Mouse (Mus musculus) embryonic facial prominence, embryonic 11.5 days (tissue): Measurements from ENCODE around the gene Zfpm1. TPM values are rescaled to one million over a fixed set of nuclear protein-coding genes. Genes with fewer than 3 reads are reported as not detected.
"Not testable (repeated sequence)": the region's sequence is repeated elsewhere in the genome, so short reads cannot be mapped to it uniquely, and the experiment has no call there.

ENCODE experiments used
- ATAC-seq: fragments of 200-750 bp; cut with Nextera tagmentation; replicated peaks from 2 replicates; pipeline ENCODE4 v1.8.0; 2017; ENCODE audit warnings: low read depth; ENCODE audit not compliant: insufficient number of reproducible peaks, low FRiP score, low TSS enrichment
- DNase-seq: peaks from one replicate; pipeline ENCODE4 v3.0.0-alpha.2; 2015; ENCODE audit warnings: low spot score
- H3K27ac ChIP-seq: fragments of 300-500 bp; sonication (generic); replicated peaks from 2 replicates; pipeline ENCODE4 v1.5.1; 2014; ENCODE audit warnings: mild to moderate bottlenecking, low read depth, low read length, control low read depth
- H3K27me3 ChIP-seq: fragments of 300-500 bp; sonication (generic); 2 replicates; pipeline ENCODE4 v1.6.1; 2014; ENCODE audit warnings: mild to moderate bottlenecking, low read length, moderate library complexity, mixed read lengths; ENCODE audit not compliant: control insufficient read depth, insufficient read depth
- H3K36me3 ChIP-seq: fragments of 300-500 bp; sonication (generic); replicated peaks from 2 replicates; pipeline ENCODE4 v1.6.1; 2014; ENCODE audit warnings: low read depth, mild to moderate bottlenecking, low read length, moderate library complexity, mixed read lengths; ENCODE audit not compliant: control insufficient read depth, insufficient read depth
- H3K4me1 ChIP-seq: fragments of 300-500 bp; sonication (generic); 2 replicates; pipeline ENCODE4 v1.6.1; 2014; ENCODE audit warnings: low read length, mixed read lengths; ENCODE audit not compliant: control insufficient read depth, insufficient read depth
- H3K4me2 ChIP-seq: fragments of 300-500 bp; sonication (generic); 2 replicates; pipeline ENCODE4 v1.6.1; 2014; ENCODE audit warnings: low read depth, mild to moderate bottlenecking, control low read depth, low read length, moderate library complexity
- H3K4me3 ChIP-seq: fragments of 300-500 bp; sonication (generic); 2 replicates; pipeline ENCODE4 v1.5.1; 2014; ENCODE audit warnings: low read depth, low read length, control low read depth
- H3K9ac ChIP-seq: fragments of 300-500 bp; sonication (generic); replicated peaks from 2 replicates; pipeline ENCODE4 v1.6.1; 2014; ENCODE audit warnings: mild to moderate bottlenecking, control low read depth, low read length
- H3K9me3 ChIP-seq: fragments of 300-500 bp; sonication (generic); replicated peaks from 2 replicates; pipeline ENCODE4 v1.6.1; 2016; ENCODE audit warnings: mild to moderate bottlenecking, low read length, inconsistent platforms, mixed read lengths; ENCODE audit not compliant: control insufficient read depth
- whole genome bisulfite sequencing: fragments of 180-500 bp; shearing (Covaris S2); extraction: QIAGEN DNeasy Blood & Tissue Kit; methylation state at CpG from one replicate; pipeline ENCODE4 v1.1.7; 2014; 5-methylcytosine and 5-hydroxymethylcytosine counted together
- polyA plus RNA-seq: library from polyadenylated mRNA; unstranded; fragments of >200 nt; fragmentation: Nextera tagmentation; extraction: Ambion mirVana; gene quantifications from 2 replicates; pipeline ENCODE4 v1.2.1, GENCODE M21; 2014

Zfpm1 gene
- polyA plus RNA-seq, 1 experiment from 2014 or later, result 1.5 TPM

- H3K9me3 ChIP-seq, H3K36me3 ChIP-seq, ATAC-seq, H3K27me3 ChIP-seq, H3K4me1 ChIP-seq, H3K9ac ChIP-seq, H3K4me3 ChIP-seq, H3K27ac ChIP-seq, H3K4me2 ChIP-seq, DNase-seq: not testable (repeated sequence)
- WGBS, result 10% methylated on average over 13 of the region's 13 CpGs
These were observed 42.0 kb downstream of the Zfpm1 start for GRCm38 (mm10) chr8:122323951-122324402.

GRCm38 (mm10) chr8:122325196-122325595 lies 43.3 kb downstream of the Zfpm1 start:
- WGBS, result 75% methylated on average over 2 of the region's 2 CpGs
- no peak for ATAC-seq
- Histone ChIP-seq H3K27ac (no peak overlapping the region), H3K4me3 (no peak overlapping the region), H3K4me1 (peaks cover 2% of the 10 kb centered on the region), H3K36me3 (no peaks in the 10 kb centered on the region), H3K9me3 (no peaks in the 10 kb centered on the region), H3K9ac (no peak overlapping the region), H3K27me3 (no peaks in the 10 kb centered on the region), H3K4me2 (no peak overlapping the region)
- DNase-seq, result no peak

DNA sequence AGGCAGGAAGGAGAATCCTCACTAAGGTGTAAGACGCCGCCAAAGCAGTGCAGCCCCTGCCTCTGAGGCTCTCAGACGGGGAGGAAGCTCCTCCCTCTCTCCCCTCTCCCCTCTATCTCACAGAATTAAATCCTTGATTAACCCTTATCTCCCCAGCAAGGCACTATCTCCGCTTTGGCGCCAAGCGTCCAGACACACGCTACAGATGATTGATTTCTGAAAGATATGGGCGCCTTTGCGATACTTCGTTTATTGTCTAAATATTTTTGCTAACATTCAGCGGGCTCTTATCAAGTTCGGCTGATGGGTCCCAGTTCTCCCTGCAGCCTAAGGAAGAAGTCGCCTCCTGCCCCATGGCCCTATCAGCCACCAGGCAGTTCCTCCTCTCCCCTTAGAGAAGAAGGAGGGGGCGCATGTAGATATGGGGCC lies 44.2 kb downstream of the Zfpm1 start:
- ATAC-seq, result no peak
- Histone ChIP-seq H3K36me3 (no peaks in the 10 kb centered on the region), H3K27me3 (no peaks in the 10 kb centered on the region), H3K9me3 (no peaks in the 10 kb centered on the region), H3K4me1 (peaks cover 2% of the 10 kb centered on the region), H3K4me2 (no peak overlapping the region), H3K4me3 (no peak overlapping the region), H3K9ac (0 out of 2 replicates have a peak overlapping the region, but pooled peaks have one; percentile 34), H3K27ac (no peak overlapping the region)
- 20% methylated on average over 14 of the region's 14 CpGs for WGBS
- no peak for DNase-seq

DNA sequence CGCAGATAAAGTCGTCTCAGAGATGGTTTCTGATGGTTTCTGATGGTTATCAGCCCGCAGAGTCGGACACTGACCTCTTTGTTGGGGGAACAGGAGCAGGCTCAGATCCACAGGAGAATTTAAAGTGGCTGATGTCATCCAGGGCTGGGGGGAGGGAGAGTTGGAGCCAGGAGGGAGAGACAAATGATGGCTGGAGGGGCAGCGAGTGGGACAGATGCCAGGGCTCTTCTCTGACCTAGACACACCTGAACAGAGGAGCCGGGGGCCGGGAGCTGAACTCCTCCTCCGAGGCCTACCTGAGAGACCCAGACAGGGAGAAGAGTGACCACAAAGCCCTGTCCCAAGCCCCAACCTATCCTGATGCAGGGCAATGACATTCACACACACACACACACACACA lies 47.1 kb downstream of the Zfpm1 start:
- Histone ChIP-seq H3K4me3 (no peak overlapping the region), H3K4me1 (peaks cover 2% of the 10 kb centered on the region; the same call in 1 of the 2 replicates), H3K36me3 (no peaks in the 10 kb centered on the region), H3K9ac (no peak overlapping the region), H3K27me3 (no peaks in the 10 kb centered on the region), H3K27ac (no peak overlapping the region), H3K9me3 (no peaks in the 10 kb centered on the region), H3K4me2 (no peak overlapping the region)
- DNase-seq (no peak), ATAC-seq (no peak)
- 57% methylated on average over 8 of the region's 8 CpGs for WGBS

GRCm38 (mm10) chr8:122329553-122330239 lies 47.8 kb downstream of the Zfpm1 start:
- Histone ChIP-seq H3K27ac (no peak overlapping the region), H3K9me3 (no peaks in the 10 kb centered on the region), H3K36me3 (no peaks in the 10 kb centered on the region), H3K4me1 (no peaks in the 10 kb centered on the region; the same call in 1 of the 2 replicates), H3K27me3 (peaks cover 4% of the 10 kb centered on the region), H3K4me3 (no peak overlapping the region), H3K9ac (no peak overlapping the region), H3K4me2 (no peak overlapping the region)
- DNase-seq, result no peak
- ATAC-seq, result no peak
- WGBS, result 78% methylated on average over 22 of the region's 22 CpGs

DNA sequence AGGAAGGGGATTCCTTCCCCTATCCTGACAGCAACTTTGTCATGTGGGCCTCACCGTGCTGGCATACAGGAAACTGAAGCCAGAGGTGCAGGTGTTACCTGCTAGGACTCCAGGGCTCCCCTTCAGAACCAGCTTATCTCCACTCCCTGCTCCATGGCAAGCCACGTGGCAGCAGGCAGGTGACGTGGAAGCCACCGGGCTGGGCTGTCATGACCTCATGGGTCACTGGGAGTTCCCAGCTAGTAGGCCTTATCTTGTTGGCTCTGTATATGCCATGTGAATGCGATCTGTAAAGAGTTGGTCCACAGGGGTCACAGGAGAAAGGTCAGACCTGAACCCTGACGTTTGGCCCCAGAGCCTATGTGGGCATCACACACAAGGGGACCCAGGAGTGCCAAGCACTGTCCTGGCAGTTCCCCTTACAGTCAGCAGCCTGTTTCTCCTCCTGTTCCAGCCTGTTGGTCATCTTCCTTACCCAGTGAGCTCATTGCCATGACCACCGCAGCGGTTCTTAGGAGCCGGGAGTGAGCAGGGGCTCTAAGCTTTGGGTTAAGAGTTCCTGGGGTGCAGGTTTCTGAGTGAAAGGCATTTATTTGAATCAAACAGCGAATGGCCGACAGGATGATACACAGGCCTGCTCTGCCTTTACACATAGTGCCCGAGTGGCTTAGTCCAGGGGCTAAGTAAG lies 48.6 kb downstream of the Zfpm1 start:
- DNase-seq, result no peak
- peaks cover 13% of the 10 kb centered on the region for H3K27me3 ChIP-seq
- WGBS, result 75% methylated on average over 12 of the region's 12 CpGs
- no peaks in the 10 kb centered on the region for H3K9me3 ChIP-seq
- H3K4me1 ChIP-seq, result peaks cover under 1% of the 10 kb centered on the region
- no peak overlapping the region for H3K27ac ChIP-seq
- H3K4me2 ChIP-seq, result no peak overlapping the region
- no peak overlapping the region for H3K9ac ChIP-seq
- H3K36me3 ChIP-seq, result no peaks in the 10 kb centered on the region
- no peak overlapping the region for H3K4me3 ChIP-seq
- no peak for ATAC-seq

DNA sequence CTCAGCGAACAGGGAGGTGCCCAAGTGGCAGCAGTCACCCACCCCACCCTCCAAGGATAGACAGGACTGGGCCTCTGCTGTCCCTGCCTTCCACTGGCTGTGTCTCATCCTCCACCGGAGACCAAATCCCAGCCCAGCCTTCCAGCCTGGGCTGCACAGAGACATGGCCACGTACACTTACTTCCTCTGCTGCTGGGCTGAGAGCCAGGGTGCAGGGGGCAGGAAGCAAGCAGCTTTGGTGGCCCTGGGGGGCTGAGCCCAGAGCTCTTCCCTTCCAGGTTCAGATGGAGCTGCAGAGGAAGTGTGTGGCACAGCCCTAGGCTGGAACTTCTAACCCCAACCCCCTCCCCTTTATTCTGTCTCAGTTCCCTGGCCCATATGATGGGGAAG lies 49.2 kb downstream of the Zfpm1 start:
- ATAC-seq, result no peak
- Histone ChIP-seq H3K9me3 (no peaks in the 10 kb centered on the region), H3K4me2 (no peak overlapping the region), H3K9ac (peak overlapping the region; percentile 28; the same call in 1 of the 2 replicates), H3K4me3 (no peak overlapping the region), H3K4me1 (peaks cover 4% of the 10 kb centered on the region), H3K36me3 (no peaks in the 10 kb centered on the region), H3K27me3 (peaks cover 18% of the 10 kb centered on the region), H3K27ac (no peak overlapping the region)
- DNase-seq, result no peak
- 63% methylated on average over 3 of the region's 3 CpGs for WGBS
